Mouse (Mus musculus): ENCODE results near the gene Ccdc183. TPM values are rescaled to one million over a fixed set of nuclear protein-coding genes. Genes with fewer than 3 reads are reported as not detected.

Gene Ccdc183
- total RNA-seq (2021): not detected

DNA sequence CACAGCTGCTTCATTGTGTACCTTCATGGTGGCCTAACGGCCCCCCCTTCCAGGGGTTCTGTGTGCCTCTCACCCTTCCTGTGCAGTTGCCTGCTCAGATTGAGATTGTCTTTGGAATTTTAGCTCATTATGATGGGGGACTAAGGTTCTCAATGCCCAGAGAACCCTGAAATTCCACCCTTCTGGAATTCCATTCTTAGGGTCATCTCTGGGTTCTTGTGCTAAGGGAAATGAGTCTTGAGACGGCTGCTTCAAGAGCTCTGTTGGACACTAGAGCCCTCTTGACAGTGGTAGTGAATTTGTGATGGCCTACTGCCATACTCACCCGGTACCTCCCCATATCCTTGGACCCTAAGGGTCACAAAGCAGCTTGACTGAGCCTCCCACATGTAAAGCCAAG is at the start of gene Ccdc183:
Ccdc183 (minus strand) TSS at position 101 of the 400 bp plus-strand sequence.
- no peak for DNase-seq
- intact Hi-C loops (cut with DNase I): no loop called here

DNA sequence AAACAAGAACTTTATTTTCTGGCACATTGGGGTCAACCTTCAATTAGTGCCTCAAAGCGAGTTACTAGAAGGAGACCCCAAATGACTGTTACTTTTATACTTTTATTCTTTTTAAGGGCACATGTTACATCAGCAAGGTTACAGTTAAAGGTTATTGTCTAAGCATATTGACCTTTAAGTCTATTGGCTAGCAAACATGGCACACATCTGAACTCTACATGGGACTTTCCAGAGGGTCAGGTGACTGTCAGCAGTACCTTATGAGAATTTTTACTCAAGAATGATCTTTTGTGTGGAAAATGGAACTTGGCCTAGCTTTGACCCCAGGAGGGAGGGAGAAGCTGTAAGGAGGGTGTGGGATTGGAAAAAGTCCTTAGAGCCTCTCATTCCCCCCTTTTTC is 49.0 kb upstream of the Ccdc183 start:
- intact Hi-C loops (cut with DNase I): no loop called here
- DNase-seq: no peak

DNA sequence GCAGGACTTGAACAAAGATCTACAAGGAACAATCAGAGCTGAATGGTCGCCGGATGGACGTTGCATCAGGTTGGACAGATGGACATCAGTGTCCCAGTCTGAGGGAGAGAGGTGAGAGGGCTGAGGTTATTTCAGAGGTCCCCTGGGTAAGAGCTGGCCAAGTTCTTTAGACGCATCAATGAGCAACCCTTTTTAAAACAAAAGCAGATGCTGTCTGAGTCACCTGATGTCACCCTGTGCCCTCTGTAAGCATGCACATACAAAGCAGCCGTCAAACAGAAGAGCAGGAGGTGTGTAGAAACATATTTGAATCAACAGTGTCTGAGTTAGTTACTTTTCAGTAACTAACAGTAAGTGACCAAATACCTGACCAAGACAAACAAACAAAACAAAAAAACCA is 46.6 kb upstream of the Ccdc183 start:
- intact Hi-C loops (cut with DNase I): no loop called here
- DNase-seq: no peak

DNA sequence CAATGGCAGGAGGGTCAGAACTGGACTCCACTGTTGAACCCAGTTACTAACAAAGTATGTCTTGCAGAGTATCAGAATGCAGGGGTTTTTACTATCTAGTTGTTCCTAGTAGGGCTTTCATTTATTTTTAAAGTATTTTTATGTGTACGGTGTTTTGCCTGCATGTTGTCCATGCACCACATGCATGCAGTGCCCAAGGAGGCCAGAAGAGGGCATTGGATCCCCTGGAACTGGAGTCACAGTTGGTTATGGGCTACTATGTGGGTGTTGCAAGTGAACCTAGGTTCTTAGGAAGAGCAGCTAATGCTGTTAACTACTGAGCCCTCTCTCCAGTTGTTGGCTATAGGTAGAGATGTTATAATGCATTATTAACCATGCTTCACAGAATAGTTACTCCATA is 46.0 kb upstream of the Ccdc183 start:
- intact Hi-C loops (cut with DNase I): no loop called here
- DNase-seq: peak; percentile 33 to 52

DNA sequence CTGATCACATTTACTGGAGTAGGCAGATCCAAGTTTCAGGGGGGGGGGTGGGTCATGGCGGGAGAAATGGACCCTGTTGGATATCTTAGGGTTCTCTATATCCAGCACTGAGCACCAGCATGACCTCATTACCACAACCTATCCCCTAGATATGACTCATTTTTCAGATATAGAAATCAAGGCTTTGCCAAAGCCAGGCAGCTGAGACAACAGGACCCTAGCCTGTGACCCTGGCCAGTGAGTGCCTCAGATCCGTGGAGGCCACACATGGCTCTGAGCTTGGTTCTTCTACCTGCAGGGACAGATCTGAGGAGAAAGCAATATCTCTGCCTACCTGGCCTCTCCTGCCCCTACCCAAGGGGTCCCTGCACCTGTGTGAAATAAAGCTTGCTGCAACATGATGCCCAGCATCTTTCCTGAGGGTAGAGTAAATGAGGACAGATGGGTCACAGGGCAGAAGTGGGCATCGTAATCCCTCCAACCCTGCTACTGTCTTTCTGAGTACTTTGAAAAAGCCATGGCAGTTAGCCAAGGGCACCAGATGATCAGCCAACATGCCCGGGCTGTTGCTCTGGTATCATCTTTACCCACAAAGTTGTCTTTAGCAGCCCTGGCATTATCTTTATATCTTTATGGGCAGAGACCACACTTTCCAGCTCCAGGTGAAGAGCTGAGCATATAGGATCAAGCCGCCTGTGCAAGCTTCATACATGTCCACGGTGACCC is 43.9 kb upstream of the Ccdc183 start:
- intact Hi-C loops (cut with DNase I): no loop called here
- DNase-seq: no peak

DNA sequence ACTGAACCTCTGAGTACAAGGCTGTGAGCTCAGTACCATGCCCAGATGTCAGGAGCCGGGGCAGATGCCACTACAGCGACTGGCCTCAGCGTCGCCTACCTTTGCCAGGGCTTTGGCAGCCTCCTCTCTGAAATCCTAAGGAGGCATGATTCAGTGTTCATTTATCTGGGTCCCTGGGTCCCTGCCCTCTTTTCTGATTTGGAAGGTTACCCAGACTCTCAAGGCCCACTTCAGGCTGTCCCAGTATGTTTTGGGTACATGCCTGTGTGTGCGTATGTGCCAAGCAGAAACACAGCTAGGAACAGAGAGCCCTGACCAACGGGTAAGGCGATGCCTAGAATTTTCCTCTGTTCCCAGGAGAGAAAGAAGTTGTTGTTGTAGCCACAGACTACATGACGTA is 42.8 kb upstream of the Ccdc183 start:
- intact Hi-C loops (cut with DNase I): no loop called here
- peak in 1 of 2 experiments; percentile 14 for DNase-seq

DNA sequence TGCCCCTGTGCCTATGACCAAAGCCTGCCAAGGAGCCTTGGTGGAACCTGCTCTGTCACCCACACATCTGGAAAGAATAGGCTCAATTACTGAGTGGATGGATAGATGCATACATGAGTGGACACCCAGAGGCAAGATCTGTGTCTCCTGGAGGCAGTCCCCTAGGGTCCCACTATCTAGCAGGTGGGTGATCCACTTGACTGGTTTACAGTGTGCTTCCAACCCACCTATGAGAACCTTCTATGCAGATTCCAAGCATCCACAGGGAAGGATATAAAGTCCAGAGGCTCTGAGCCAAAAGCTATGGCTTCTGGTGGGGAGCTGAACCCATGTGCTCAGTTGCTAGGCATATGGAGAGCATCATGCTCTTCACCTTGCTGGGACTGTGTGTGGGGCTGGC is 40.2 kb upstream of the Ccdc183 start, which contains the start of gene Lcn5:
Lcn5 (plus strand) TSS at position 301 of the 400 bp plus-strand sequence.
- DNase-seq: no peak
- intact Hi-C loops (cut with DNase I): no loop called here

DNA sequence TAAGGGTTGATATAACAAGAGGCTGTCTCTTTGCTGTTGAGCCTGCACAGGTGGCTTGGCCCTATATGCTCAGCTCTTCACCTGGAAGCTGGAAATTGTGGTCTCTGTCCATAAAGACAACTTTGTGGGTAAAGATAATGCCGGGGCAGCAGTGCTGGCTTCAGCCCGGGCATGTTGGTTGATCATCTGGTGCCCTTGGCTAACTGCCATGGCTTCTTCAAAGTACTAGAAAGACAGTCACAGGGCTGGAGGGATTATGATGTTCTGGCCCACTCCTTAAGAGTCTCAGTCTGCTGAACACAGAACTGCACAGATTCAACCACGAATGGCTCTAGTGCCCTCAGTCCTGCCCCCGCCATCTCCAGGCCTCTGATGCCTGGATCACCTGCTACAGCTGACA is 39.8 kb upstream of the Ccdc183 start:
- DNase-seq: peak in 1 of 2 experiments; percentile 13
- intact Hi-C loops (cut with DNase I): no loop called here

DNA sequence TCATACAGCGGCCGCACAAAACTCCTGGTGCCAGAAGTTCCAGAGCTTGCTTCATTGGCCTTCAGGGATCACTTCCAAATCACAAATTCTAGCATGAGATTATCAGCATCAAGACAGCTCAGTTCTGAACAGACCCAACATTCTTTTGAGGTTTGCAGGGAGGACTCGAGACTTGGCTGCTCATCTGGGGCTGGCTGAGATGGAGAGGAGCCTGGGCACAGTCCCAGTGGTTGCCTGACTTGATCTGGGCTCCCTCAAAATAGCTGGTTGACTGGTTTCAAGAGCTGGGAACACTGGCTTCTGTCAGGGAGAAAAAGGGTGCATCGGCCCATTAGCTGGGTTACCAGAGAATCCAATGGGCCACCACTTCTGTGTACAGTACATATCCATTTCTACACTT is 39.2 kb upstream of the Ccdc183 start:
- intact Hi-C loops (cut with DNase I): no loop called here
- DNase-seq: peak; percentile 42 to 49

DNA sequence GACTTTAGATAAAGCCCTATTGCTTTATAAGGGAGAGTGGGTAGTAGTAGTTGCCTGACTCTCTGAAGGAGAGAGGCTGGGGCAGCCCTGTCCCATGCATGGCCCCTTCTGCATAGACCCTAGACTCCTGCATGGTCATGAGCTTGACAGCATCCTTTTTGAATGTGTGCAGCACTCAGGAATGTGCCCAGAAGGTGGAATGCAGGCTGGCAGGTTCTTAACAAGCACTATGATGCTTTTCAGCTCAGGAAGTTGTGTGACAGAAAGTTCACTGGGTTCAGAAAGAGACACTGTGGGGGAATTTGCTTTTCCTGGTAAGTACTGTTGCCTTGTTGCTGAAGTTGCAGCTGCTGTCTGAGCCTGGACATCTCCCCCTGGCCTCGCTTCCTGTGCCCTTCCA is 37.0 kb upstream of the Ccdc183 start:
- intact Hi-C loops (cut with DNase I): no loop called here
- no peak for DNase-seq

DNA sequence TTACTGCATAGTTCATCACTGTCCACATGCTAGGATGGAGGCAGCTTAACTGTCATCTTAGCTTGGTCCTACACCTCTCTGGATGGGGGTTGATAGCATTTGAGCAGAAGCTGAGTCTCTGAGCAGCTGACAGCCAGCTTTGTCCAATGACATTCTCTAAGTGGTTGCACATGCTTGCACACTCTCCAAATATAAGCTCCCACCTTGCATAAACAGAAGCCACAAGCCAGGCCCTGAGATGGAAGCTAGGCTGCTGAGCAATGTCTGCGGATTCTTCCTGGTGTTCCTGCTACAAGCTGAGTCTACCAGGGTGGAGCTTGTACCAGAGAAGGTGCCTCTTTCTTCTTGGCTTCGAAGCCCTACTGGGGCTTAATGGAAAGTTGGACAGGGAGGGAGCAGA is 35.4 kb upstream of the Ccdc183 start, which contains the start of gene Lcn8:
Lcn8 (plus strand) TSS at position 219 of the 400 bp plus-strand sequence.
- intact Hi-C loops (cut with DNase I): no loop called here
- no peak for DNase-seq

DNA sequence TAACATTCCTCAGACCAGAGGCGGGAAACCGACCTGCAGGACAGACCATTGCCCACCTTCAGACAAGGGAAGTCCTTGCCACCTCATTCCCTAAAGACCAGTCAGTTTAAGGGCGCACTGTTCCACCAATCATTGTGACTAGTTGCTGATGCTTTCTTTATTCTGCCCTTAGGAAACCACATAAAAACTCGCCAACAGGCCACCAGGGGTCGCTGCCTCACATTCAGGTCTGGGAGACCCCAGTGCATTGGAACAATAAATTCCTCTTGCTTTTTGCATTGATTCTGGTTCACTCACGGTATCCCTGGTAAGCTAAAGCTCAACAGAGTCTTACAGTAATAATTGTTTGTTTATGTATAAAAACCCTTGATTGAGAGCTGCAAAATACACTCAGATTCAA is 22.4 kb upstream of the Ccdc183 start:
- intact Hi-C loops (cut with DNase I): no loop called here
- DNase-seq: peak; percentile 39 to 58

DNA sequence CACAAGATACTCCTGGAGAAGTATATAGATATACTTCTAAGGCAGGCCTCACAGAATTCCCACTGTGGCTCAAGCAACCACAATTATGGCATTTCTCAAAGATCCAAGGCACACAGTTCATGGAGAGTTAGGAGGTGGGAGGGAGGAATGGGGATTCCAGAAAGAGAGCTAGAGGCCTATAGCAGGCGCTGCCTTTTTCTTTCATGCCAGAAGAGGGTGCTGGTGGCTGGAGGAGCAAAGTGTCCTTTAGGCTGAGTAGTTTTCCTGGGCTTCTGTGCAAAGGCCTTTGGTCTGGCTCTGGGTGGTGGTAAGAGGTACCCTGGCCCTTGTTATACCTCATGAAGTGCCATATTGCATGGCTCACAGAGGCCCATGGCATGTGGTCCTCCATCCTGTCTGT is 16.6 kb upstream of the Ccdc183 start:
- intact Hi-C loops (cut with DNase I): loop anchor here (5.0 kb wide), 1 partner anchor 48 kb away; the partner anchor contains the start of gene Lcn10
- no peak for DNase-seq

DNA sequence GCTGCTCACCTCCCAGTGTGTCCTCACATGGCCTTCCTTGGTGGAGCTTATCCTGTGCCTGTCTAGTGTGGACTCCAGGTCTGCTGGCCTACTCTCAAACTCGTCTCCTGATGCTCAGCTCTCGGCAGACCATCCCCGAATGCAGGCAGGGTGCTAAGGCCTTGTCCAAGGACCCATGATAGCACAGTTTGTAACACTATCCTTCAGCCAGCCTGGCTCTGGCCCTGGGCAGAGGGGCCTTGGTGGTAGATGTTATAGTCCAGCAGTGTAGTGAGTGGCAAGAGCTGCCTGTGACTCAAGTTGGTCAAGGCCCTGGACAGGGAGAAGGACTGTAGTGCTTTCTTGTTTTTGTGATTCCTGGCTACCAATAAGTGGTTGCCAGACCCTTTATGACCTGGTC is 16.1 kb upstream of the Ccdc183 start:
- no peak for DNase-seq
- intact Hi-C loops (cut with DNase I): loop anchor here (5.0 kb wide), 1 partner anchor 49 kb away; the partner anchor contains the start of gene Lcn10

DNA sequence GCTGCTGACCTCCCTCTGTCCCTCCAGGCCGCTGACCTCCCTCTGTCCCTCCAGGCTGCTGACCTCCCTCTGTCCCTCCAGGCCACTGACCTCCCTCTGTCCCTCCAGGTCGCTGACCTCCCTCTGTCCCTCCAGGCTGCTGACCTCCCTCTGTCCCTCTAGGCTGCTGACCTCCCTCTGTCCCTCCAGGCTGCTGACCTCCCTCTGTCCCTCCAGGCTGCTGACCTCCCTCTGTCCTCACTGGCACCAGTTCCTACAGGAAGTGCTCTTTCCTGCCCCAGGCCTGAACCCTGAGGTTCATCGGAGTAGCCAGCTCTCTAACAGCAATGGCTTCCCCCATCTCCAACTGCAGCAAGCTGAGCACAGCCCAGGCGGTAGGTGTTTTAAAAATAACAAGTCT is 11.3 kb upstream of the Ccdc183 start:
- DNase-seq: no peak
- intact Hi-C loops (cut with DNase I): no loop called here

DNA sequence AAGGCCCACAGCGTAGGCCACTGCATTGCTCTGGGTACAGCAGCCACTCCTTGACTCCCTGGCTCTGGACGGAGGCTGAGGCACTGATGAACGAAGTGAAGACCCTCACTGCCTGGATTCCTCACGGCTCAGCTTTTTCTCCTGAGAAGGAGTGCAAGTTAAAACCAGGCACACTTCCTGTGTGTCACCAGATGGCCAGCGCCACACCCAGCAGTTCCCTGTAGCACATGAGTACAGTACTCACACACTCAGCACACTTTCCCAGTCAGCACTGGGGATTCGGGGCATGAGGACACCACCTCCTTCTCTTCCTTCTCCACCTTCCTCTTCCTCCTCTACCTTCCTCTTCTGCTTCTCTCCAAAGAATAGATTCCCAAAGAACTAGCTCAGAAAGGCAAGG is 10.3 kb upstream of the Ccdc183 start, which contains the start of gene Fcna:
Fcna (minus strand) TSS at position 220 of the 400 bp plus-strand sequence.
- DNase-seq: no peak
- intact Hi-C loops (cut with DNase I): no loop called here

DNA sequence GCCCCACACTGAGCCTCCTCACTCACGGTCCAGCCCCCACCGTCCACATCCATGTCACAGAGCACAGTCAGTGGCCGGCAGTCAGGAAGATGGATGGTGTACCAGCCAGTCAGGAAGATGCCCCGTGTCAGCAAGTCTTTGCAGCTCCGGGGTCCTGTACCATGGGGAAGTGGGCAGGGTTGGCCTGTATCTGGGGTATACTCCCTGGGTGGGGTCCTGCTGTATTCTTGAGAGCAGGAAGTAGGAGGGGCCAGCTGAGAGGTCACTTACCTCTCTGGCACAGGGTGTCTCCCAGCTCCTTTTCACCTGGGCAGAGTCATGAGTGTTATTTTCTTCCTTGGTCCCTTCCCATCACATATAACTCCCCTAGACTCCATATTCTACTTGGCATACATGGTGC is 8.5 kb upstream of the Ccdc183 start:
- intact Hi-C loops (cut with DNase I): no loop called here
- no peak for DNase-seq

DNA sequence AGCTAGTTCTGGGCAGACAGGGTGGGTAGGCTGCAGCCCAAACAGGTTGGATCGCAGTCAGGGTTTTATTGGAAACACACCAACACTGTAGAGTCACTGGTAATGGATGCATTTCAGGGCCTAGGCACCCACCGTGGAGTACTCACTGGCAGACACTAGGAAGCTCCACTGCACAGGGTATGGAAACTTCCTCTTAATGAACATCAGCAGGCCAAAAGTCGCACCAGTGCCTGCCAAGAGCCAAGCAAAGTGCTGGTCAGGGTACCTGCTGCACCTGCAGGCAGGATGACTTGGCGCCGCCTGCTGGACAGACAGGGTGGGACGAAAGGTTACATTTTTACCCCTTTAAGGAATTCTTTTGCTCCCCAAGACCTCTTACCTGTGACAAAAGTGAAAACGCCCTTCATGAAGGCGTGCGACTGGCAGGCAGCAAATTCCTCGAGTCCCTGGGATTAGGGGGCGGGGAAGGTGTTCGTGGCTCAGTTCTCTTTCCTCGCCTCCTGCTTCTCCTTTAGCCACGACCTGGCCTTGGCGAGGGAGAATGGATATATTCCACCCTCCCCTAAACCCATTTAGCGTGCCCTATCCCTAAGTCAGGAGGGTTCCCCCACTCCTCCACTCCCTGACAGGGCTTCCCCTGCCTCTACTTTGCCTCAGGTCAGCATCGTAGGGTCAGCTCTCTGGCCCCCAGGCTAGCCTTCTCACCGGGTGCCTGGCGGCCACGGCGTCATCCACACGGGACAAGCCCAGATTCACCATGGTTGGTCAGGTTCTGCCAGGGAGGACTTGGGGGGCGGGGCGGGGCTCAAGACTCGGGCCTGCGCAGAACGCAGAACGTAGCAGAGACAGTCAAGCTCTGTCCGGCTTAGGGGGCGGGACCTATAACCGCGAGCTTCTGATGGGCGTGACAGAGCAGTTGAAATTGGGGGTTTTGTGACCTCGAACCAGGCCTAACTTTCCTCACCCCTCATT is 4.0 kb upstream of the Ccdc183 start, which contains the start of gene Tmem141:
Tmem141 (minus strand) TSS at position 777 of the 972 bp plus-strand sequence.
- peak; percentile 80 to 84 for DNase-seq
- intact Hi-C loops (cut with DNase I): no loop called here

DNA sequence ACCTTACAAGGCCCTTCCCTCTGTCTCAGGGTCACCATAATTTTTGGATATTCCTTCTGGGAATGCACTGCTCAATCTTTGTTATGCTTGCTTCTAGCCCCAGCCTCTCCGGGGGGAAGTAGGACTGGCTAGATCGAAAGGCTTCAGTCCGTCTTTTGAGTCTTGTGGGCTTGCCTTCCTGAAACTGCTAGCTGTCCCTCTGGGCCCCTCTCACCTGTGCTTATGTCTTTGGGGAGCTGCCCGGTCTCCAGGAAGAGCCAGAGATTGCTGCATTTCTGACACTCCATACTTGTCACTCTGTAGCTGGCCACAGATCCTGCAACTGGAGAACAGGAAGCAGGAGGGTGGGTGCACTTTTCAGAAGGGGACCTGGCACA is 3.4 kb upstream of the Ccdc183 start:
- no peak for DNase-seq
- intact Hi-C loops (cut with DNase I): no loop called here

DNA sequence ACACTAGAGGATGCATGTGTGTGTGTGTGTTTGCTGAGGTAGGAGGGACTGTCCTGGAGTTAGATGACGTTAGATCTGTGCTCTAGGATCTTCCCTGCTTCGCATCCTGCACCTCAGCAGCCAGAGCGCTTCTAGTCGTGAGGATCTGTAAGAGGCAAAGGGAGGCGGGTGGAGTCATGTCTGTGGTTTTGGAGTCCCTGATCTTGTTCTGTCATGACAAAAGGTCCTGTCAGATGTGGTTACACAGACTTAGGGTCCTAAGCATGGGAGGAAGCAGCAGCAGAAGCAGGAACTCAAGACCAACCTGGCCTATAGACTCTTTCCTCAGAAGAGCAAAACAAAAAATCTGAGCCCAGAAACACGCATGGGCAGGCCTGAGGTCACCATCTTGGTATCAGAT is 2.9 kb upstream of the Ccdc183 start:
- intact Hi-C loops (cut with DNase I): no loop called here
- DNase-seq: no peak

DNA sequence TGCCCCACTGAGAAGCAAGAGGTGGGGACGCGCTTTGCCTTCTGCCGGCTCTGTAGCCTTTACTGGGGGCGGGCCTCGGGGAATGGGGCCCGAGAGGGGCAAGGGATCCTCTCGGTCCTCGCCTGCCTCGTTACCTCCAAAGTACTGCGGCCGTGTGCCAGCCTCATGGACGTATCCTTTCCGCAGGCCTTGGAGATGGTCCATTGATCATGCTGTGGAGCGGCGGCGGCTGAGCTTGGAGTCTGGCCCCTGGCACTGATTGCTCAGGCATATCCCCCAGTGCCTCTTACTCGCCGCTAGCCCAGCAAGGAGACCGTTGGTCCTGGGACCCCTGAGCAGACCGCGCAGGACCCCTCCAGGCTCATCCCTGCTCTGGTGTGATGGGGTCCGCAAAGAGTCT is 1.1 kb downstream of the Ccdc183 start:
- DNase-seq: no peak
- intact Hi-C loops (cut with DNase I): no loop called here

Measured in heart, postnatal 36 days (tissue).